Mouse (Mus musculus) testis, adult 2 months (tissue): ENCODE measurements around the gene Uri1.

Source experiments
- CTCF ChIP-seq: fragments of 200-500 bp; IDR thresholded peaks from 2 replicates; pipeline ENCODE4 v1.5.1; 2012; ENCODE audit warnings: low read depth, mild to moderate bottlenecking, inconsistent platforms, low read length, moderate library complexity; ENCODE audit not compliant: control insufficient read depth, insufficient read depth, insufficient replicate concordance
- POLR2A ChIP-seq: fragments of 200-500 bp; IDR thresholded peaks from 2 replicates; pipeline ENCODE4 v1.6.1; 2012; ENCODE audit warnings: low read depth, mild to moderate bottlenecking, inconsistent platforms, low read length, moderate library complexity; ENCODE audit not compliant: control insufficient read depth

GRCm38 (mm10) chr7:38070663-38071062 is 47.3 kb upstream of the Uri1 start:
- no peak for TF ChIP-seq POLR2A
- TF ChIP-seq CTCF: no peak
